Mouse (Mus musculus) liver, embryonic 14.5 days (tissue): ENCODE data around the gene Btaf1. TPM values are rescaled to one million over a fixed set of nuclear protein-coding genes. Genes with fewer than 3 reads are reported as not detected.
"Not testable (repeated sequence)": the region's sequence is repeated elsewhere in the genome, so short reads cannot be mapped to it uniquely, and the experiment has no call there.

Experiments used
- ATAC-seq: fragments of 200-750 bp; cut with Nextera tagmentation; 2 replicates; pipeline ENCODE4 v1.8.0; 2017; ENCODE audit warnings: moderate number of reproducible peaks, mild to moderate bottlenecking, moderate library complexity; ENCODE audit not compliant: insufficient read depth
- DNase-seq, 3 experiments: peaks; one replicate each; pipeline ENCODE4 v3.0.0-alpha.2; 2012 to 2013; ENCODE audit warnings: low read depth in 3 of 3, low spot score in 3 of 3
- H3K27ac ChIP-seq: fragments of 300-500 bp; sonication (generic); 2 replicates; pipeline ENCODE4 v1.5.1; 2014; ENCODE audit warnings: moderate library complexity, mild to moderate bottlenecking, control low read depth, inconsistent platforms
- H3K27me3 ChIP-seq: fragments of 300-500 bp; sonication (generic); 2 replicates; pipeline ENCODE4 v1.6.1; 2014; ENCODE audit warnings: mild to moderate bottlenecking, low read length, moderate library complexity; ENCODE audit not compliant: control insufficient read depth, insufficient read depth
- H3K36me3 ChIP-seq: fragments of 300-500 bp; sonication (generic); replicated peaks from 2 replicates; pipeline ENCODE4 v1.6.1; 2014; ENCODE audit warnings: low read depth; ENCODE audit not compliant: control insufficient read depth, insufficient read depth
- H3K4me1 ChIP-seq, 2 experiments: fragments of 200-500 bp in 1 of 2; fragments of 300-500 bp in 1 of 2; sonication (generic) in 1 of 2; replicated peaks; 2 replicates each; pipeline ENCODE4 v1.6.1; 2012 to 2014; ENCODE audit warnings: antibody characterized with exemption in 1 of 2, inconsistent platforms in 1 of 2, low read length in 1 of 2; ENCODE audit not compliant: control insufficient read depth in 2 of 2, insufficient read depth in 2 of 2
- H3K4me2 ChIP-seq: fragments of 300-500 bp; sonication (generic); 2 replicates; pipeline ENCODE4 v1.6.1; 2014; ENCODE audit warnings: low read depth, mild to moderate bottlenecking, control low read depth, moderate library complexity
- H3K4me3 ChIP-seq, 2 experiments: fragments of 200-500 bp in 1 of 2; fragments of 300-500 bp in 1 of 2; sonication (generic) in 1 of 2; 2 replicates each; pipeline ENCODE4 v1.5.1; 2012 to 2014; ENCODE audit warnings: low read depth in 2 of 2, low read length in 2 of 2, mild to moderate bottlenecking in 2 of 2, control low read depth in 1 of 2, inconsistent platforms in 1 of 2, moderate library complexity in 1 of 2; ENCODE audit not compliant: insufficient read depth in 1 of 2
- H3K9ac ChIP-seq: fragments of 300-500 bp; sonication (generic); replicated peaks from 2 replicates; pipeline ENCODE4 v1.6.1; 2014; ENCODE audit warnings: mild to moderate bottlenecking, control low read depth, moderate library complexity
- H3K9me3 ChIP-seq: fragments of 300-500 bp; sonication (generic); 2 replicates; pipeline ENCODE4 v1.6.1; 2016; ENCODE audit warnings: low read length, mixed read lengths; ENCODE audit not compliant: control insufficient read depth
- CTCF ChIP-seq: IDR thresholded peaks from 2 replicates; pipeline ENCODE4 v1.5.1; 2016; ENCODE audit warnings: antibody characterized with exemption, low read depth, control low read depth
- EP300 ChIP-seq: IDR thresholded peaks from 2 replicates; pipeline ENCODE4 v1.6.1; 2016; ENCODE audit warnings: antibody characterized with exemption, low read depth
- WGBS: fragments of 180-500 bp; shearing (Covaris S2); extraction: QIAGEN DNeasy Blood & Tissue Kit; methylation state at CpG from one replicate; pipeline ENCODE4 v1.1.7; 2014; ENCODE audit not compliant: insufficient replicate concordance; 5-methylcytosine and 5-hydroxymethylcytosine counted together
- polyA plus RNA-seq, 2 experiments: library from polyadenylated mRNA; depleted of rRNA in 1 of 2; stranded (reverse) in 1 of 2; unstranded in 1 of 2; fragments of >200 nt; fragmentation: Nextera tagmentation in 1 of 2; extraction: Ambion mirVana in 1 of 2; gene quantifications; 2 replicates each; pipeline versions ENCODE4 v1.2.1 to v1.2.3; 2012 to 2014

The Btaf1 gene
- polyA plus RNA-seq, 2 experiments = 8.4 to 13.1 TPM

- TF ChIP-seq CTCF = no peak
- TF ChIP-seq EP300 = no peak
- WGBS = 81% methylated on average over 4 of the region's 4 CpGs
- Histone ChIP-seq H3K4me1 (peaks cover 2 to 7% of the 10 kb centered on the region in 2 experiments), H3K4me3 (no peak overlapping the region), H3K27me3 (no peaks in the 10 kb centered on the region), H3K27ac (no peak overlapping the region), H3K9me3 (no peaks in the 10 kb centered on the region), H3K9ac (no peak overlapping the region), H3K36me3 (peaks cover 39% of the 10 kb centered on the region), H3K4me2 (no peak overlapping the region)
- DNase-seq (no peak), ATAC-seq (no peak)
Measured at GRCm38 (mm10) chr19:36958331-36958730, 32.5 kb downstream of the Btaf1 start.

GRCm38 (mm10) chr19:36961320-36961719, 35.4 kb downstream of the Btaf1 start:
- H3K36me3 ChIP-seq = peaks cover 50% of the 10 kb centered on the region
- H3K4me3 ChIP-seq = no peak overlapping the region
- H3K4me2 ChIP-seq = no peak overlapping the region
- H3K9ac ChIP-seq = no peak overlapping the region
- H3K4me1 ChIP-seq = peaks cover 0 to 4% of the 10 kb centered on the region in 2 experiments; a peak in 2 of 4 replicates
- WGBS = 92% methylated on average over 1 of the region's 1 CpGs
- TF ChIP-seq EP300 (no peak), CTCF (no peak)
- H3K27me3 ChIP-seq = no peaks in the 10 kb centered on the region
- no peak overlapping the region for H3K27ac ChIP-seq
- no peaks in the 10 kb centered on the region for H3K9me3 ChIP-seq
- ATAC-seq = no peak
- no peak for DNase-seq

GRCm38 (mm10) chr19:36962544-36963260, 36.8 kb downstream of the Btaf1 start:
- not testable (repeated sequence) for H3K27me3 ChIP-seq, H3K4me2 ChIP-seq, H3K27ac ChIP-seq, H3K9ac ChIP-seq, DNase-seq, H3K9me3 ChIP-seq, H3K4me1 ChIP-seq, H3K4me3 ChIP-seq
- 64% methylated on average over 6 of the region's 6 CpGs for WGBS
- 0 out of 2 replicates have a peak, but pooled peaks have one; percentile 9 for TF ChIP-seq EP300
- peaks cover 42% of the 10 kb centered on the region for H3K36me3 ChIP-seq
- ATAC-seq = peak; percentile 51; the same call in 1 of the 2 replicates

DNA sequence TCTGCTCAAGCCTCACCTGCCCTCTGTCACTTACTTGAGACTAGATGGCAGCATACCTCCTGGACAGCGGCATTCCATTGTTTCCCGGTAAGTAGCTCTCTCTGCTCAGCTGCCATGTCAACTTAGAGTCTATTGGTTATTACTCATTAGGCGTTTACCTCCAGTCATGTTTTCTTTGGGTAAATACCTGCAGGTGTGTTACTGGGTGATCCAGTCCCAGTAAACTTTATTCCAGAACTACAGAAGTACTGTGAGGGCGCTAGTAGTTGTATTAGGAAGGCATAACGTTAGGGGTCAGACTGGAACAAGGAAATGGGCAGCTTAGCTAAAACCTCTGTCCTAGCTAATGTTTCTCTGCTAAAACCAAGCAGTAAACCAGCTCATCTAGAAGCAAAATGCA, 78.7 kb downstream of the Btaf1 start:
- 83% methylated on average over 5 of the region's 5 CpGs for WGBS
- ATAC-seq = no peak
- Histone ChIP-seq H3K27ac (no peak overlapping the region), H3K9me3 (no peaks in the 10 kb centered on the region), H3K27me3 (no peaks in the 10 kb centered on the region), H3K36me3 (peaks cover 89% of the 10 kb centered on the region), H3K9ac (no peak overlapping the region), H3K4me1 (peaks cover 7 to 8% of the 10 kb centered on the region in 2 experiments), H3K4me2 (no peak overlapping the region), H3K4me3 (no peak overlapping the region)
- DNase-seq = no peak
- TF ChIP-seq EP300 (no peak), CTCF (no peak)

DNA sequence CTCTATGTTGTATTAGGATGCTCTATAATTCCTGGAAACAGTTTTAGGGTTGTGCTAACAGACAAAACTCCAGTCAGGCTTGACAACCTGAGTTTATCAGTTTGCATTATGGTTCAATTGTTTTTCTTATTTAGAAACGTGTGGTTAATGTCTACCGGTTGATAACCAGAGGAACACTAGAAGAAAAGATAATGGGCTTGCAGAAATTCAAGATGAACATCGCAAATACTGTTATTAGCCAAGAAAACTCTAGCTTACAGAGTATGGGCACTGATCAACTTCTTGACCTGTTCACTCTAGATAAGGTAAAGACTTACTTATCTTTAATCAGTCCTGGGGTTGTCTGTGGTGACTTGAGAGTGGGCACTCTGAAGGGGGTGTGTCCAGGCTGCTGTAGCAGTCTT, 84.0 kb downstream of the Btaf1 start:
- Histone ChIP-seq H3K4me1 (peaks cover 13 to 14% of the 10 kb centered on the region in 2 experiments), H3K27ac (no peak overlapping the region), H3K4me2 (no peak overlapping the region), H3K9me3 (no peaks in the 10 kb centered on the region), H3K4me3 (no peak overlapping the region), H3K9ac (no peak overlapping the region), H3K27me3 (no peaks in the 10 kb centered on the region), H3K36me3 (peaks cover 84% of the 10 kb centered on the region)
- DNase-seq (peak; percentile 31 to 37 (median 34)), ATAC-seq (peak; percentile 89)
- 15% methylated on average over 3 of the region's 3 CpGs for WGBS
- no peak for TF ChIP-seq CTCF
- TF ChIP-seq EP300 = peak; percentile 69
